In genomic region chr17:79547524-79547923, GRCm38 (mm10) we compare ENCODE assay signal across 26 mouse cellular contexts.
DNase-seq lines count a peak whose midpoint lies in the region; ATAC-seq and TF ChIP-seq lines count a peak whose summit lies in the region.
"Had no signal": no experiment of that assay in that cellular context is flagged by ENCODE, and none has a peak within 500 bp of the region (broad histone marks: within the 10 kb centered on the region; RNA-seq: fewer than 3 reads in every experiment).

No protein-coding gene starts in this region.

- no peak for TF ChIP-seq EP300 in heart, postnatal 0 days (IDR thresholded peaks at IDR 0.05; ENCODE audit: low read depth)
- no peak for TF ChIP-seq EP300 in heart, adult 2 months (IDR thresholded peaks at IDR 0.05; ENCODE audit: insufficient read depth, low read depth, low read length)

- no peaks in the 10 kb centered on the region for H3K36me3 ChIP-seq in heart, postnatal 0 days (replicated peaks; ENCODE audit: control insufficient read depth, insufficient read depth, low read length)
- no peaks in the 10 kb centered on the region for H3K36me3 ChIP-seq in heart, adult 2 months (ENCODE audit: control insufficient read depth, insufficient read depth, low read length)
- H3K36me3 ChIP-seq in kidney, embryonic 14.5 days (ENCODE audit: control insufficient read depth, insufficient read depth, low read length) = no peaks in the 10 kb centered on the region
- H3K36me3 ChIP-seq: embryonic facial prominence, embryonic 12.5 days; liver, embryonic 15.5 days; lung, embryonic 15.5 days; neural tube, embryonic 12.5 days had no signal

- H3K4me2 ChIP-seq in heart, postnatal 0 days (ENCODE audit: low read depth, low read length) = no peak overlapping the region
- no peak overlapping the region for H3K4me2 ChIP-seq in kidney, embryonic 14.5 days (replicated peaks; ENCODE audit: low read depth, low read length)
- H3K4me2 ChIP-seq: embryonic facial prominence, embryonic 12.5 days; heart, embryonic 11.5 days; liver, embryonic 15.5 days; lung, embryonic 15.5 days; midbrain, embryonic 11.5 days; neural tube, embryonic 12.5 days had no signal

- DNase-seq in heart, postnatal 0 days (ENCODE audit: low spot score) = no peak
- DNase-seq in heart, adult 2 months = no peak
- peak; percentile 18 for DNase-seq in kidney, adult 9 months
- peak; percentile 20 for DNase-seq in kidney, postnatal 14 days
- peak; percentile 49 for DNase-seq in skeletal muscle tissue, adult 2 months (ENCODE audit: low read depth, low spot score)
- no peak for DNase-seq in cerebellum, postnatal 36 days
- DNase-seq: adrenal gland, adult 8-10 months; cerebellum, adult 8-10 months; cerebellum, postnatal 25 days; embryo, embryonic 11 days; layer of hippocampus, postnatal 36 days; liver; right cerebral cortex, adult 18-20 months; thymus, adult 2 months; thymus, postnatal 36 days had no signal

- no peaks in the 10 kb centered on the region for H3K9me3 ChIP-seq in heart, postnatal 0 days (replicated peaks; ENCODE audit: control insufficient read depth, low read length)
- no peaks in the 10 kb centered on the region for H3K9me3 ChIP-seq in kidney, embryonic 14.5 days (ENCODE audit: control insufficient read depth, low read length)
- H3K9me3 ChIP-seq: embryonic facial prominence, embryonic 12.5 days; liver, embryonic 15.5 days; lung, embryonic 15.5 days; neural tube, embryonic 12.5 days had no signal

- TF ChIP-seq POLR2A in heart, adult 2 months (IDR thresholded peaks at IDR 0.05; ENCODE audit: insufficient read depth, low read depth, low read length) = no peak

- H3K27ac ChIP-seq in heart, postnatal 0 days (ENCODE audit: low read depth) = no peak overlapping the region
- no peak overlapping the region for H3K27ac ChIP-seq in heart, adult 2 months
- H3K27ac ChIP-seq in kidney, embryonic 14.5 days (ENCODE audit: low read depth, low read length) = no peak overlapping the region
- H3K27ac ChIP-seq: embryonic facial prominence, embryonic 12.5 days; liver, embryonic 15.5 days; lung, embryonic 15.5 days; neural tube, embryonic 12.5 days; stomach, postnatal 0 days had no signal

- H3K79me2 ChIP-seq in heart, adult 2 months (replicated peaks; ENCODE audit: control insufficient read depth, insufficient read depth, low read length) = no peaks in the 10 kb centered on the region

- peak; percentile 40; the same call in 1 of the 2 replicates for ATAC-seq in heart, postnatal 0 days (ENCODE audit: insufficient read depth, low read depth)
- no peak for ATAC-seq in kidney, embryonic 14.5 days (ENCODE audit: low FRiP score, low TSS enrichment)
- ATAC-seq: CD4-positive, CD25-positive, alpha-beta regulatory T cell, adult 4 months; forebrain, embryonic 16.5 days; hindbrain, embryonic 16.5 days had no signal

- no peak overlapping the region for H3K4me3 ChIP-seq in heart, postnatal 0 days (ENCODE audit: low read depth, low read length)
- no peak overlapping the region for H3K4me3 ChIP-seq in heart, adult 2 months
- no peak overlapping the region for H3K4me3 ChIP-seq in kidney, embryonic 14.5 days (ENCODE audit: low read length)
- H3K4me3 ChIP-seq: embryonic facial prominence, embryonic 12.5 days; liver, embryonic 15.5 days; lung, embryonic 15.5 days; neural tube, embryonic 12.5 days had no signal

- WGBS in heart, postnatal 0 days = 61% methylated on average over 3 of the region's 3 CpGs
- 54% methylated on average over 3 of the region's 3 CpGs for WGBS in heart, adult 2 months
- whole genome bisulfite sequencing in kidney, embryonic 14.5 days = 94% methylated on average over 3 of the region's 3 CpGs

- TF ChIP-seq CTCF in heart, postnatal 0 days (IDR thresholded peaks at IDR 0.05; ENCODE audit: low read depth) = no peak
- no peak for TF ChIP-seq CTCF in heart, adult 2 months (IDR thresholded peaks at IDR 0.05)

- H3K9ac ChIP-seq in heart, postnatal 0 days (replicated peaks; ENCODE audit: low read depth, low read length) = no peak overlapping the region
- H3K9ac ChIP-seq in heart, adult 2 months (ENCODE audit: low read depth, low read length) = no peak overlapping the region
- no peak overlapping the region for H3K9ac ChIP-seq in kidney, embryonic 14.5 days (ENCODE audit: low read depth, low read length)
- H3K9ac ChIP-seq: embryonic facial prominence, embryonic 12.5 days; liver, embryonic 15.5 days; lung, embryonic 15.5 days; neural tube, embryonic 12.5 days had no signal

- peaks cover 20% of the 10 kb centered on the region for H3K4me1 ChIP-seq in heart, postnatal 0 days (ENCODE audit: control insufficient read depth, insufficient read depth)
- peaks cover 9% of the 10 kb centered on the region for H3K4me1 ChIP-seq in heart, adult 2 months (ENCODE audit: control insufficient read depth, insufficient read depth, low read length)
- no peaks in the 10 kb centered on the region for H3K4me1 ChIP-seq in kidney, embryonic 14.5 days (ENCODE audit: control insufficient read depth, insufficient read depth, low read length)
- H3K4me1 ChIP-seq: embryonic facial prominence, embryonic 12.5 days; liver, embryonic 15.5 days; neural tube, embryonic 12.5 days had no signal

- intact Hi-C loops in heart, adult 2 months (cut with DNase I) = no loop called here

- no peaks in the 10 kb centered on the region for H3K27me3 ChIP-seq in heart, postnatal 0 days (ENCODE audit: control insufficient read depth, insufficient read depth, low read length)
- H3K27me3 ChIP-seq in heart, adult 2 months (ENCODE audit: control insufficient read depth, insufficient read depth, low read length) = no peaks in the 10 kb centered on the region
- no peaks in the 10 kb centered on the region for H3K27me3 ChIP-seq in kidney, embryonic 14.5 days (ENCODE audit: control insufficient read depth, insufficient read depth, low read length)
- H3K27me3 ChIP-seq: embryonic facial prominence, embryonic 12.5 days; liver, embryonic 15.5 days; lung, embryonic 15.5 days; neural tube, embryonic 12.5 days had no signal

Comparison
In these comparisons a context has a peak if more than half of its experiments do, and no peak if none do; other contexts are left out.
1. DNase-seq: peak in kidney, adult 9 months (single experiment), kidney, postnatal 14 days (single experiment) and skeletal muscle tissue, adult 2 months (single experiment); none in heart, postnatal 0 days (single experiment), heart, adult 2 months (0 of 2) and cerebellum, postnatal 36 days (0 of 2).